Mouse (Mus musculus) MEL (cell line): ENCODE measurements around the gene Car6. TPM values are rescaled to one million over a fixed set of nuclear protein-coding genes. Genes with fewer than 3 reads are reported as not detected.

Experiments used
- DNase-seq: peaks from one replicate; pipeline ENCODE4 v3.0.0; 2011; ENCODE audit warnings: low read depth, low spot score
- H3K27ac ChIP-seq: 2 replicates; pipeline ENCODE4 v1.5.1; 2012; ENCODE audit warnings: low read depth, mild to moderate bottlenecking, control low read depth, low read length, moderate library complexity; ENCODE audit not compliant: control insufficient read depth
- H3K27me3 ChIP-seq, 2 experiments: fragments of 150-350 bp in 1 of 2; sonication (generic) in 1 of 2; 2 replicates each; pipeline ENCODE4 v1.6.1; 2012; ENCODE audit warnings: low read length in 2 of 2, mild to moderate bottlenecking in 2 of 2, improper control_type of control experiment in 1 of 2, moderate library complexity in 1 of 2; ENCODE audit not compliant: insufficient read depth in 2 of 2, control insufficient read depth in 1 of 2
- H3K36me3 ChIP-seq, 2 experiments: 2 replicates each; pipeline ENCODE4 v1.6.1; 2012 to 2014; ENCODE audit warnings: low read length in 2 of 2, improper control_type of control experiment in 1 of 2, inconsistent platforms in 1 of 2, mild to moderate bottlenecking in 1 of 2; ENCODE audit not compliant: insufficient read depth in 2 of 2, control insufficient read depth in 1 of 2
- H3K4me1 ChIP-seq, 2 experiments: fragments of 150-350 bp in 1 of 2; sonication (generic) in 1 of 2; 2 replicates each; pipeline ENCODE4 v1.6.1; 2012; ENCODE audit warnings: low read length in 2 of 2, improper control_type of control experiment in 1 of 2, mild to moderate bottlenecking in 1 of 2; ENCODE audit not compliant: insufficient read depth in 2 of 2, control insufficient read depth in 1 of 2
- H3K4me3 ChIP-seq, 2 experiments: fragments of 150-350 bp in 1 of 2; sonication (generic) in 1 of 2; 2 replicates each; pipeline ENCODE4 v1.5.1; 2012; ENCODE audit warnings: low read depth in 2 of 2, low read length in 2 of 2, mild to moderate bottlenecking in 2 of 2, moderate library complexity in 2 of 2, control low read depth in 1 of 2, improper control_type of control experiment in 1 of 2; ENCODE audit not compliant: control insufficient read depth in 1 of 2, insufficient read depth in 1 of 2
- H3K79me2 ChIP-seq: 2 replicates; pipeline ENCODE4 v1.6.1; 2012; ENCODE audit warnings: mild to moderate bottlenecking, low read length, moderate library complexity; ENCODE audit not compliant: control insufficient read depth, poor library complexity, insufficient read depth
- H3K9ac ChIP-seq: 2 replicates; pipeline ENCODE4 v1.6.1; 2012; ENCODE audit warnings: low read depth, mild to moderate bottlenecking, control low read depth, low read length, moderate library complexity; ENCODE audit not compliant: control insufficient read depth, poor library complexity, severe bottlenecking
- H3K9me3 ChIP-seq: fragments of 150-350 bp; sonication (generic); replicated peaks from 2 replicates; pipeline ENCODE4 v1.6.1; 2012; ENCODE audit warnings: mild to moderate bottlenecking, low read length, improper control_type of control experiment, moderate library complexity; ENCODE audit not compliant: insufficient read depth
- BHLHE40 ChIP-seq: IDR thresholded peaks from 2 replicates; pipeline ENCODE4 v1.6.1; 2012; ENCODE audit warnings: low read depth, mild to moderate bottlenecking, inconsistent platforms, low read length, improper control_type of control experiment, borderline replicate concordance
- CHD1 ChIP-seq: IDR thresholded peaks from 2 replicates; pipeline ENCODE4 v1.6.1; 2012; ENCODE audit warnings: low read depth, mild to moderate bottlenecking, inconsistent platforms, low read length, improper control_type of control experiment
- CHD2 ChIP-seq: IDR thresholded peaks from 2 replicates; pipeline ENCODE4 v1.6.1; 2011; ENCODE audit warnings: low read length, improper control_type of control experiment
- E2F4 ChIP-seq: IDR thresholded peaks from 2 replicates; pipeline ENCODE4 v1.6.1; 2011; ENCODE audit warnings: low read depth, low read length, improper control_type of control experiment, borderline replicate concordance
- EP300 ChIP-seq, 2 experiments: IDR thresholded peaks; 2 replicates each; pipeline ENCODE4 v1.6.1; 2011; ENCODE audit warnings: improper control_type of control experiment in 2 of 2, low read length in 2 of 2, low read depth in 1 of 2, mild to moderate bottlenecking in 1 of 2
- ETS1 ChIP-seq: IDR thresholded peaks from 2 replicates; pipeline ENCODE4 v1.6.1; 2012; ENCODE audit warnings: low read depth, mild to moderate bottlenecking, inconsistent platforms, low read length, improper control_type of control experiment, moderate library complexity
- GABPA ChIP-seq: IDR thresholded peaks from 2 replicates; pipeline ENCODE4 v1.6.1; 2012; ENCODE audit warnings: low read depth, mild to moderate bottlenecking, inconsistent platforms, low read length, improper control_type of control experiment, moderate library complexity
- GATA1 ChIP-seq: IDR thresholded peaks from 2 replicates; pipeline ENCODE4 v1.6.1; 2011; ENCODE audit warnings: low read depth, low read length, improper control_type of control experiment
- HCFC1 ChIP-seq: IDR thresholded peaks from 2 replicates; pipeline ENCODE4 v1.6.1; 2012; ENCODE audit warnings: low read depth, mild to moderate bottlenecking, inconsistent platforms, low read length, improper control_type of control experiment, moderate library complexity
- JUND ChIP-seq: IDR thresholded peaks from 2 replicates; pipeline ENCODE4 v1.6.1; 2011; ENCODE audit warnings: low read depth, mild to moderate bottlenecking, improper control_type of control experiment, low read length
- KAT2A ChIP-seq: conservative IDR thresholded peaks from 2 replicates; pipeline ENCODE4 v1.6.1; 2012; ENCODE audit warnings: low read depth, low read length, improper control_type of control experiment, inconsistent platforms
- MAFK ChIP-seq: IDR thresholded peaks from 2 replicates; pipeline ENCODE4 v1.6.1; 2011; ENCODE audit warnings: low read depth, mild to moderate bottlenecking, low read length, improper control_type of control experiment, borderline replicate concordance
- MAZ ChIP-seq: IDR thresholded peaks from 2 replicates; pipeline ENCODE4 v1.6.1; 2012; ENCODE audit warnings: low read depth, mild to moderate bottlenecking, inconsistent platforms, low read length, improper control_type of control experiment
- MYB ChIP-seq: IDR thresholded peaks from 2 replicates; pipeline ENCODE4 v1.6.1; 2011; ENCODE audit warnings: mild to moderate bottlenecking, low read depth, low read length, improper control_type of control experiment
- MYC ChIP-seq: IDR thresholded peaks from 2 replicates; pipeline ENCODE4 v1.6.1; 2011; ENCODE audit warnings: low read depth, mild to moderate bottlenecking, low read length, improper control_type of control experiment, moderate library complexity
- NRF1 ChIP-seq: IDR thresholded peaks from 2 replicates; pipeline ENCODE4 v1.6.1; 2014; ENCODE audit warnings: low read depth, mild to moderate bottlenecking, inconsistent platforms, low read length, improper control_type of control experiment, moderate library complexity; ENCODE audit not compliant: poor library complexity, insufficient read depth, severe bottlenecking
- POLR2AphosphoS2 ChIP-seq: IDR thresholded peaks from 2 replicates; pipeline ENCODE4 v1.6.1; 2011; ENCODE audit warnings: low read length, improper control_type of control experiment
- POLR2AphosphoS5 ChIP-seq: IDR thresholded peaks from 2 replicates; pipeline ENCODE4 v1.6.1; 2012; ENCODE audit warnings: low read depth, borderline replicate concordance, mild to moderate bottlenecking, inconsistent platforms, low read length, moderate library complexity, mixed read lengths
- RAD21 ChIP-seq: IDR thresholded peaks from 2 replicates; pipeline ENCODE4 v1.6.1; 2011; ENCODE audit warnings: mild to moderate bottlenecking, low read depth, low read length, improper control_type of control experiment
- TAL1 ChIP-seq: IDR thresholded peaks from 2 replicates; pipeline ENCODE4 v1.6.1; 2012; ENCODE audit warnings: mild to moderate bottlenecking, inconsistent platforms, low read length, moderate library complexity, mixed read lengths
- TBP ChIP-seq: IDR thresholded peaks from 2 replicates; pipeline ENCODE4 v1.8.0; 2011; ENCODE audit warnings: low read depth, low read length, improper control_type of control experiment
- TCF12 ChIP-seq: IDR thresholded peaks from 2 replicates; pipeline ENCODE4 v1.6.1; 2014; ENCODE audit warnings: low read depth, mild to moderate bottlenecking, inconsistent platforms, low read length, improper control_type of control experiment, moderate library complexity
- UBTF ChIP-seq: IDR thresholded peaks from 2 replicates; pipeline ENCODE4 v1.6.1; 2012; ENCODE audit warnings: low read depth, mild to moderate bottlenecking, inconsistent platforms, low read length, improper control_type of control experiment, moderate library complexity, borderline replicate concordance; ENCODE audit not compliant: insufficient read depth
- USF1 ChIP-seq: IDR thresholded peaks from 2 replicates; pipeline ENCODE4 v1.6.1; 2014; ENCODE audit warnings: low read depth, mild to moderate bottlenecking, inconsistent platforms, low read length, improper control_type of control experiment, moderate library complexity
- USF2 ChIP-seq, 2 experiments: IDR thresholded peaks; 2 replicates each; pipeline ENCODE4 v1.6.1; 2011 to 2012; ENCODE audit warnings: improper control_type of control experiment in 2 of 2, low read length in 2 of 2, borderline replicate concordance in 1 of 2, inconsistent platforms in 1 of 2, low read depth in 1 of 2, mild to moderate bottlenecking in 1 of 2; ENCODE audit not compliant: insufficient read depth in 1 of 2
- ZKSCAN1 ChIP-seq: IDR thresholded peaks from 2 replicates; pipeline ENCODE4 v1.6.1; 2012; ENCODE audit warnings: low read depth, mild to moderate bottlenecking, inconsistent platforms, low read length, improper control_type of control experiment, moderate library complexity
- ZNF384 ChIP-seq: IDR thresholded peaks from 2 replicates; pipeline ENCODE4 v1.6.1; 2012; ENCODE audit warnings: low read depth, mild to moderate bottlenecking, inconsistent platforms, low read length, improper control_type of control experiment
- polyA plus RNA-seq, 2 experiments: library from polyadenylated mRNA; stranded (reverse) in 1 of 2; unstranded in 1 of 2; fragments of >175 nt in 1 of 2; fragments of >200 nt in 1 of 2; gene quantifications; 2 replicates each; pipeline versions ENCODE4 v1.2.1 to v1.2.4; 2012; ENCODE audit warnings: low replicate concordance in 2 of 2, low read depth in 1 of 2; ENCODE audit not compliant: insufficient read length in 2 of 2, insufficient read depth in 1 of 2, missing spikeins in 1 of 2
- total RNA-seq: library from RNA; depleted of rRNA; stranded (reverse); fragments of 300-350 nt; gene quantifications from 2 replicates; pipeline ENCODE4 v1.2.3, GENCODE M21; 2012

Gene Car6
- total and polyA plus RNA-seq, 3 experiments = 0.19 TPM; not detected in 2

GRCm38 (mm10) chr4:150217042-150217554 lies 16.0 kb upstream of the Car6 start:
- TF ChIP-seq ZNF384 (no peak), BHLHE40 (no peak), RAD21 (no peak), GATA1 (no peak), TAL1 (peak; percentile 17; the same call in 1 of the 2 replicates), POLR2AphosphoS5 (no peak), POLR2AphosphoS2 (no peak), ZKSCAN1 (no peak), USF1 (no peak), KAT2A (no peak), CHD2 (no peak), TBP (peak; percentile 90), GABPA (no peak), HCFC1 (no peak), USF2 (IDR thresholded peaks at IDR 0.05; ENCODE audit: borderline replicate concordance in 1 of 2, insufficient read depth in 1 of 2, low read depth in 1 of 2, low read length in 2 of 2) (no peak), ETS1 (no peak)
- H3K79me2 ChIP-seq = no peaks in the 10 kb centered on the region; the same call in 1 of the 2 replicates
- H3K9me3 ChIP-seq = no peaks in the 10 kb centered on the region
- H3K9ac ChIP-seq = 0 out of 2 replicates have a peak overlapping the region, but pooled peaks have one; percentile 28
- H3K27me3 ChIP-seq = no peaks in the 10 kb centered on the region
- peak; percentile 62 for DNase-seq
- peaks cover 8 to 18% of the 10 kb centered on the region in 2 experiments for H3K4me1 ChIP-seq
- H3K4me3 ChIP-seq = no peak overlapping the region
- H3K27ac ChIP-seq = peak overlapping the region; percentile 36
- H3K36me3 ChIP-seq = no peaks in the 10 kb centered on the region; a peak in 1 of 4 replicates

GRCm38 (mm10) chr4:150216423-150216822 lies 15.3 kb upstream of the Car6 start:
- Histone ChIP-seq H3K36me3 (no peaks in the 10 kb centered on the region; a peak in 1 of 4 replicates), H3K27me3 (no peaks in the 10 kb centered on the region), H3K27ac (no peak overlapping the region), H3K9me3 (no peaks in the 10 kb centered on the region), H3K4me1 (peaks cover 11 to 20% of the 10 kb centered on the region in 2 experiments)
- no peak for DNase-seq
- TF ChIP-seq KAT2A (no peak), MAZ (no peak), ZNF384 (no peak), NRF1 (no peak), MYB (no peak), EP300 (IDR thresholded peaks at IDR 0.05; ENCODE audit: low read depth in 1 of 2, low read length in 2 of 2) (no peak), GATA1 (no peak), POLR2AphosphoS2 (no peak), USF2 (IDR thresholded peaks at IDR 0.05; ENCODE audit: borderline replicate concordance in 1 of 2, insufficient read depth in 1 of 2, low read depth in 1 of 2, low read length in 2 of 2) (no peak), MAFK (no peak), TCF12 (no peak), GABPA (no peak), MYC (no peak), UBTF (no peak), TAL1 (no peak), CHD1 (no peak), E2F4 (no peak), JUND (no peak)
- TF ChIP-seq, all 39 proteins: peak for 0
- Histone ChIP-seq H3K4me3 (no peak overlapping the region), H3K9ac (no peak overlapping the region), H3K79me2 (no peaks in the 10 kb centered on the region; the same call in 1 of the 2 replicates)
